Mouse (Mus musculus) liver, embryonic 14.5 days (tissue): ENCODE data around the gene Sapcd2. TPM values are rescaled to one million over a fixed set of nuclear protein-coding genes. Genes with fewer than 3 reads are reported as not detected.

Experiments used
- ATAC-seq: fragments of 200-750 bp; cut with Nextera tagmentation; 2 replicates; pipeline ENCODE4 v1.8.0; 2017; ENCODE audit warnings: moderate number of reproducible peaks, mild to moderate bottlenecking, moderate library complexity; ENCODE audit not compliant: insufficient read depth
- DNase-seq, 3 experiments: peaks; one replicate each; pipeline ENCODE4 v3.0.0-alpha.2; 2012 to 2013; ENCODE audit warnings: low read depth in 3 of 3, low spot score in 3 of 3
- H3K27ac ChIP-seq: fragments of 300-500 bp; sonication (generic); 2 replicates; pipeline ENCODE4 v1.5.1; 2014; ENCODE audit warnings: moderate library complexity, mild to moderate bottlenecking, control low read depth, inconsistent platforms
- H3K27me3 ChIP-seq: fragments of 300-500 bp; sonication (generic); 2 replicates; pipeline ENCODE4 v1.6.1; 2014; ENCODE audit warnings: mild to moderate bottlenecking, low read length, moderate library complexity; ENCODE audit not compliant: control insufficient read depth, insufficient read depth
- H3K36me3 ChIP-seq: fragments of 300-500 bp; sonication (generic); replicated peaks from 2 replicates; pipeline ENCODE4 v1.6.1; 2014; ENCODE audit warnings: low read depth; ENCODE audit not compliant: control insufficient read depth, insufficient read depth
- H3K4me1 ChIP-seq, 2 experiments: fragments of 200-500 bp in 1 of 2; fragments of 300-500 bp in 1 of 2; sonication (generic) in 1 of 2; replicated peaks; 2 replicates each; pipeline ENCODE4 v1.6.1; 2012 to 2014; ENCODE audit warnings: antibody characterized with exemption in 1 of 2, inconsistent platforms in 1 of 2, low read length in 1 of 2; ENCODE audit not compliant: control insufficient read depth in 2 of 2, insufficient read depth in 2 of 2
- H3K4me2 ChIP-seq: fragments of 300-500 bp; sonication (generic); 2 replicates; pipeline ENCODE4 v1.6.1; 2014; ENCODE audit warnings: low read depth, mild to moderate bottlenecking, control low read depth, moderate library complexity
- H3K4me3 ChIP-seq, 2 experiments: fragments of 200-500 bp in 1 of 2; fragments of 300-500 bp in 1 of 2; sonication (generic) in 1 of 2; 2 replicates each; pipeline ENCODE4 v1.5.1; 2012 to 2014; ENCODE audit warnings: low read depth in 2 of 2, low read length in 2 of 2, mild to moderate bottlenecking in 2 of 2, control low read depth in 1 of 2, inconsistent platforms in 1 of 2, moderate library complexity in 1 of 2; ENCODE audit not compliant: insufficient read depth in 1 of 2
- H3K9ac ChIP-seq: fragments of 300-500 bp; sonication (generic); replicated peaks from 2 replicates; pipeline ENCODE4 v1.6.1; 2014; ENCODE audit warnings: mild to moderate bottlenecking, control low read depth, moderate library complexity
- H3K9me3 ChIP-seq: fragments of 300-500 bp; sonication (generic); 2 replicates; pipeline ENCODE4 v1.6.1; 2016; ENCODE audit warnings: low read length, mixed read lengths; ENCODE audit not compliant: control insufficient read depth
- CTCF ChIP-seq: IDR thresholded peaks from 2 replicates; pipeline ENCODE4 v1.5.1; 2016; ENCODE audit warnings: antibody characterized with exemption, low read depth, control low read depth
- EP300 ChIP-seq: IDR thresholded peaks from 2 replicates; pipeline ENCODE4 v1.6.1; 2016; ENCODE audit warnings: antibody characterized with exemption, low read depth
- WGBS: fragments of 180-500 bp; shearing (Covaris S2); extraction: QIAGEN DNeasy Blood & Tissue Kit; methylation state at CpG from one replicate; pipeline ENCODE4 v1.1.7; 2014; ENCODE audit not compliant: insufficient replicate concordance; 5-methylcytosine and 5-hydroxymethylcytosine counted together
- polyA plus RNA-seq, 2 experiments: library from polyadenylated mRNA; depleted of rRNA in 1 of 2; stranded (reverse) in 1 of 2; unstranded in 1 of 2; fragments of >200 nt; fragmentation: Nextera tagmentation in 1 of 2; extraction: Ambion mirVana in 1 of 2; gene quantifications; 2 replicates each; pipeline versions ENCODE4 v1.2.1 to v1.2.3; 2012 to 2014

Gene Sapcd2
- polyA plus RNA-seq (2012; rRNA removed) (20.1 and 21.5 TPM in 2 replicates), polyA plus RNA-seq (2014; fragmentation: Nextera tagmentation; extraction: Ambion mirVana) (17.9 and 20.5 TPM in 2 replicates)

GRCm38 (mm10) chr2:25371764-25372643 lies at the start of gene Sapcd2:
Sapcd2 (plus strand) TSS chr2:25372321.
- Histone ChIP-seq H3K36me3 (peaks cover 14% of the 10 kb centered on the region), H3K27ac (peak within 1 kb of the TSS; percentile 87), H3K4me2 (peak within 1 kb of the TSS; percentile 92), H3K4me1 (peaks cover 24 to 31% of the 10 kb centered on the region in 2 experiments), H3K9ac (peak within 1 kb of the TSS; percentile 80), H3K4me3 (peak within 1 kb of the TSS; percentile 75 to 94), H3K27me3 (no peaks in the 10 kb centered on the region), H3K9me3 (no peaks in the 10 kb centered on the region)
- 0 out of 2 replicates have a peak, but pooled peaks have one; percentile 2 for TF ChIP-seq CTCF
- TF ChIP-seq EP300: no peak
- ATAC-seq (peak; percentile 84), DNase-seq (peak; percentile 84 to 86 (median 84))
- WGBS: 2% methylated on average over 65 of the region's 65 CpGs

- Histone ChIP-seq H3K9me3 (no peaks in the 10 kb centered on the region), H3K4me1 (peaks cover 0 to under 1% of the 10 kb centered on the region in 2 experiments; a peak in 2 of 4 replicates), H3K36me3 (no peaks in the 10 kb centered on the region), H3K4me3 (no peak overlapping the region), H3K27ac (no peak overlapping the region), H3K4me2 (no peak overlapping the region), H3K9ac (no peak overlapping the region), H3K27me3 (no peaks in the 10 kb centered on the region; the same call in 1 of the 2 replicates)
- TF ChIP-seq EP300: no peak
- TF ChIP-seq CTCF: no peak
- ATAC-seq (no peak), DNase-seq (no peak)
- 61% methylated on average over 2 of the region's 2 CpGs for WGBS
Observed at GRCm38 (mm10) chr2:25326036-25326435, 46.1 kb upstream of the Sapcd2 start.

GRCm38 (mm10) chr2:25328440-25328839 lies 43.7 kb upstream of the Sapcd2 start:
- no peak overlapping the region for H3K9ac ChIP-seq
- TF ChIP-seq CTCF: peak; percentile 74
- no peak for TF ChIP-seq EP300
- H3K4me1 ChIP-seq: peaks cover 10% of the 10 kb centered on the region in 2 experiments
- no peak overlapping the region for H3K4me2 ChIP-seq
- no peaks in the 10 kb centered on the region for H3K36me3 ChIP-seq
- H3K4me3 ChIP-seq: no peak overlapping the region
- H3K9me3 ChIP-seq: no peaks in the 10 kb centered on the region
- WGBS: 35% methylated on average over 7 of the region's 7 CpGs
- H3K27ac ChIP-seq: no peak overlapping the region
- DNase-seq (peak in 2 of 3 experiments; percentile 36 to 43), ATAC-seq (no peak)
- no peaks in the 10 kb centered on the region; the same call in 1 of the 2 replicates for H3K27me3 ChIP-seq

- ATAC-seq (no peak), DNase-seq (no peak)
- Histone ChIP-seq H3K4me2 (peak overlapping the region; percentile 92), H3K36me3 (peaks cover 5% of the 10 kb centered on the region), H3K9ac (peak overlapping the region; percentile 95), H3K9me3 (no peaks in the 10 kb centered on the region), H3K27me3 (no peaks in the 10 kb centered on the region; the same call in 1 of the 2 replicates), H3K27ac (no peak overlapping the region), H3K4me1 (peaks cover 12 to 14% of the 10 kb centered on the region in 2 experiments), H3K4me3 (peak overlapping the region; percentile 86 to 99)
- WGBS: 38% methylated on average over 9 of the region's 9 CpGs
- TF ChIP-seq EP300: no peak
Observed at GRCm38 (mm10) chr2:25331470-25331869, 40.7 kb upstream of the Sapcd2 start.
